Mouse (Mus musculus): ENCODE measurements around the gene Il24.

Gene Il24

DNA sequence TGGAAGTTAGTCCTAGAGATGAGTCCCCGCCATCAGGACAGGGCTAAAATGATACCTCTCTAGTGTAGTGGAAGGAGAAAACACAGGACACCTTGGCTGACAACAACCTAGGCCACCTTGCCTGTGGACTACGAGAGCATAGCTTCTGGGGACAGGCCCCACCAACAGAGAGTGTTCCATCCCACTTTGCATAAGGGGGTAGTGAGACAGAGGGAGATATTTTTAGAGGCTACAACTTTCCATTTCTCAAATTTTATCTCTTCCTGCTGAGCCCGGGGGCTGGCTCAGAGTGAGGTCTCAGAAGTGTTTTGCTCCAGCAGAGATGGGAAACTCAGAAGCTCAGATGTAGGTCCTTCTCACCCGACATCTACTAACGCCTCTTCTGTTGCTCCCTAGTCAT lies 36.8 kb downstream of the Il24 start:
- no peak for DNase-seq (ENCODE audit: low spot score)

DNA sequence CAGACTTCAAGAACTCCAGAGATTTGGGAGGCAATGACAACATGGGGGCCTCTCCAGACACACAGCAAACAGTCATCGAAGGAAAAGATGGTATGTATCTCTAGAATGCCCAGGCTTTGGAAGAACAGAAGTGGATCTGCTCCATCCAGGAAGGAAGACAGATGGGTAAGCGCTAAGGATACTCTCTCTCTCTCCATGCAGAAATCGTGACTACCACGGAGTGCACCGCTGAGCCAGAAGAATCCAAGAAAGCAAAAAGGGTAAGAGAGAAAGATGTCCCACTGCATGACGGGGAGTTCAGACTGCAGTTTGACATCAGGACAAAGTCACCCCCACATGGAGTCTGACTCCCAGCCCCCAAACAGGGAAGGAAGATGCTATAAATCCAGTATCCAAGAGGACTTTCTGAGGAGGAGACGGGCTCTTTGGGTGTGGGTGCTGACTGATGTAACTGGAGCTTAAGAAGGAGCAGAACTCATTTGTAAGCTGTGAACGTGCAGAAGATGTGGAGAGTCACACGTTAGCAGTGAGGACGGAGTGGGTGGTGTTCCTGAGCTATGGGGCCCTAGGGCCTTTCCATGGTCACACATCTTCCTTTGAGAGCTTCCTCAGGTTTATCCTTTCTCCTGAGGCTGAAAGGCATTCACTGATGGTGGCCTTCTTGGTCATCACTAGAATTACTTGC lies 37.6 kb downstream of the Il24 start:
- DNase-seq (ENCODE audit: low spot score), result no peak

DNA sequence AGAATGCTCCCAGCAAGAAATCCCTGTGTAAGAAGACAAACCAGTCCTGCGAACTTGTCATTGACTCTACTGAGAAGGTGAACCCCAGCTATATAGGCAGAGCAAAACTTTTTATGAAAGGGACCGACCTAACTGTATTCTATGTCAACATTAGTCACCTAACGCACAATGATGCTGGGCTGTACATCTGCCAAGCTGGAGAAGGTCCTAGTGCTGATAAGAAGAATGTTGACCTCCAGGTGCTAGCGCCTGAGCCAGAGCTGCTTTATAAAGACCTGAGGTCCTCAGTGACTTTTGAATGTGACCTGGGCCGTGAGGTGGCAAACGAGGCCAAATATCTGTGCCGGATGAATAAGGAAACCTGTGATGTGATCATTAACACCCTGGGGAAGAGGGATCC lies 42.7 kb downstream of the Il24 start:
- no peak for DNase-seq (ENCODE audit: low spot score)

DNA sequence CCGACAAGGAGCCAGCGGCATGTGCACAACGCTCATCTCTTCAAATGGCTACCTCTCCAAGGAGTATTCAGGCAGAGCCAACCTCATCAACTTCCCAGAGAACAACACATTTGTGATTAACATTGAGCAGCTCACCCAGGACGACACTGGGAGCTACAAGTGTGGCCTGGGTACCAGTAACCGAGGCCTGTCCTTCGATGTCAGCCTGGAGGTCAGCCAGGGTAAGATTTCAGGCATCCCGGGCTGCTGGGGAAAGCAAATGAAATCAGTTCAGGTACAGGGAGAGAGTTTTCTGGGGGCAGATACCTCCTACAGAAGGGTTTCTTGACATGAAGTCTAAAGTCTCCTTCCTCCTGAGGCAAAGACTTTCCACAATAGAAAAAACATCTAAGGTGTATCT lies 45.6 kb downstream of the Il24 start:
- DNase-seq (ENCODE audit: low spot score), result no peak

DNA sequence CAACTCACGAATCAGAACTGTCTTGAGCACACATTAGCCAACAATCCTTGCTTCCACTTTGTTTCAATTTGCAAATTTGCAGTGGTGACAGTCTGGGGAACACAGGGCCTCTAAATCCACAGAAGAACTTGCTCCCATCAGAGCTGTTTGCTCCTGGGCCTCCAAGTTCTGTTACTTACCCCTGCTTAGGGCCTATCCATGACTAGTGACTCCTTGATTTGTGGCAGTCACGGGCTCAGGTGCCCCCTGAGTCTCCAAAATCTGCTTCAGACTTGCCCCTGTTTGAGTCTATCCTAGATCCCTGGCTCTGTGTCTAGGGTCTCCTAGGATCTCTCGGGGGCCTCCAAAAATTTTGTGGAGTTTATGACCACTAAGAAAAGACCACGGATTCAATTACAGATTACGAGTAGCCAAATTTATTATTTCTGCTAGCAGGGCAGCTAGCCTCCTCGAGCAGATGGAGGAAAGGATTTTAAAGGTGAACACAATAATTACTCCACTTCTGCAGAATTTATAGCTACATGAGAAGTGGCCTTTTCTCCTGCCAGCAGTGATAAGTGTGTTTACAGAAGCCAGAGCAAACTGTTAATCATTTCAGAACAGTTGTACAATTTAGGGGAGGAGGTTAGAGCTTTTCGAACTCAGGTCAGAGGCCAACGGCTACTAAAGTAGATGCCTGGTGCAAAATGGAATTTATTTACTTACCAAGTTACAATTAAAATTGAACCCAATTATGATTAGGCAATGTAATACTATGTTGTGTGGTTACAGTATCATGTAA lies 46.5 kb downstream of the Il24 start:
- DNase-seq (ENCODE audit: low spot score), result no peak

DNA sequence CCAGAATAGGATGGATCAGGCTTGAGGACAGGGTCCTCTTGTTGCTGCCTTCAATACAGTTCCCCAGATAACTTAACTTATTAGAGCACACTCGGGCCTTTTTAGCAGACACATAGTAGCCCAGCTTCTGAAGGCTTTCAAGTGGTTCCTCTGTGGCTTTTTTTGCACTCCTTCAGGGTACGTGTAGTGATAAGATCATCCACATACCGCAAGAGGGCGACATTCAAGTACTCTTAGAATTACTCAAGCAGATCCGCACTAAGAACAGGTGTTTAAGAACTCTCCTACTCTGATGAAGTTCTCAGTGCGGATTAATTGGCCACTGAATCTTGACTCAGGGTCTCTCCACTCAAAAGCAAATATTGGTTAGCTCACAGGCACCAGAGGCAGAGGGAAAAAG lies 49.0 kb downstream of the Il24 start:
- peak; percentile 40 for DNase-seq (ENCODE audit: low spot score)

DNA sequence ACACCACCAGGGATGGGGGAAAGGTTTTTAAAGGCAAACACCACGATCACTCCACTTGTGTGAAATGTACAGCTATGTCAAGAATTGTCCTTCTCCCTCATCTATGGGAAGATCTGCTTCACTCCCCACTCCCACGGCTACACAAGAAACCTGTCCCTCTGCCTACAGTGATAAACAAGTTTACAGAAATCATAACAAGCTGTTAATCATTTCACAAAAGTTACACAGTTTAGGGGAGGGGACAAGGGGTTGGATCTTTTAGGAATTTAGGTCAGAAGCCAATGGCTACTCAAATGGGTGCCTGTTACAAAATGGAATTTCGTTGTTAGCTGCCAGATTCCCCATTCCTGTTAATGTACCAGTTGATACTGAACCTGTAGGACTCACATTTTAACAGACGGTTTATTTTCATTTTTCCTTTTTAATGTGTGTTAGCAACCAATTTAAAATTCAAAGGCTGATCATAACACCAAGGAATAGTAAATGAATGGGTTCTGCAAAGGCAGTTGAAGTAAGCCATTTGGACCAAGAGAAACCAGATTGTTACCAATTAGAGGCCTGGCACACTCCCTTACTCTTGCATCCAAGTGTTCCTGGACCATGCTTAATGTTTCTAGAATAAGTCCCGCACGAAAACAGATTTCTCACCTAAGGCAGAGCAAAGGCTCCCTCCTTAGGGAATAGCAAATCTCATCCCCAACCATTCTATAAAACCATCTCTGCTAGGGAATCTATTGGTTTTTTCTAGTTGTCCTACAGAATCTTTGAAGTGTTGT lies 51.9 kb downstream of the Il24 start:
- DNase-seq (ENCODE audit: low spot score), result no peak

DNA sequence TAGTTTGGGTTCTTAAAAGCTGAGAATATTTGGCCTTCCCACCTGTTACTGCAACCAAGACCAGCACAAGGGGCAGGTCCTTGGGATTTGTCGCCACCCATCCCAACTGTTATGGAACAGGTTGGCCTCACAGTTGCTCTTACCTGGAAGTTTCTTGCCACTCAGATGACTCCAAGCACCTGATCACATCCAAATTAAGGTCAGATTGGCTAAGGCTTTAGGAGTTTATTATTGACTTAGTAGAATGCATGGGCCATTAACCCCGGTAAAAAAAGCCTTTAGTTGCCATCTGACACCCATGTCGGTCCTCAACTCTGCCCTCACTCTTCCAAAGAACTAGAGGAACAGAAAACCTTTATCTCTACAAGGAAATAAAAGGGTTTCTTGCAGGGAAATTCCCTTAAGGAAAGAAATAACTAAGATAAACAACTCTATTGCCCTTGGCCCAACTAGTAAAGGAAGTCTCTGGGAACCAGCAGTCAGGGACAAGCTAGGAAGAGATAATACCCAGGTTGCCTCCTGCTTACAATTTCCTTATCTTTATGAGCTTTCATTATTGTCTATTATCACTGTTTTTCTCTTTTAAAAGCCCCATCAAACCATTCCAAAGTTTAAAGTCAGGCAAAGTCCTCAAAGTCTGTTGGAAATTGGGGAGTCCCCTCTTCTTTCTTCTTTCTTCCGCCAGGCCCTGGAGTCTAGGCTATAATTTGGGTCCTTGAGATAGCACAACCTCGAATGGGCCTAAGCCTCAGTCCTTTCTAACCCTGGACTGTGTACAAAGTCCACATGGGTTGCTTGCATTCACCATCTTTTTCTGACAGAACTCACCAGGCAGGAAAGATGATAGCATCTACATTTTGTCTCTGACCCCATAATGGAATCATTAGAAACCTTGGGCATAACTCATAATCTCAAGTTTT lies 54.8 kb downstream of the Il24 start:
- DNase-seq (ENCODE audit: low spot score), result no peak

Data from embryo, embryonic 10 days (tissue).